Mouse (Mus musculus): Measurements from ENCODE around the gene Mesp1. TPM values are rescaled to one million over a fixed set of nuclear protein-coding genes. Genes with fewer than 3 reads are reported as not detected.

Mesp1 gene
- total and polyA plus RNA-seq, 3 experiments: not detected

- Histone ChIP-seq H3K9ac (ENCODE audit: control insufficient read depth, low read depth, low read length, poor library complexity, severe bottlenecking) (no peak overlapping the region), H3K36me3 (ENCODE audit: control insufficient read depth in 1 of 2, insufficient read depth in 2 of 2, low read length in 2 of 2) (peaks cover 0 to 16% of the 10 kb centered on the region in 2 experiments; a peak in 2 of 4 replicates), H3K4me1 (ENCODE audit: control insufficient read depth in 1 of 2, insufficient read depth in 2 of 2, low read length in 2 of 2) (peaks cover 0 to 22% of the 10 kb centered on the region in 2 experiments; a peak in 3 of 4 replicates), H3K79me2 (ENCODE audit: control insufficient read depth, insufficient read depth, low read length, poor library complexity) (peaks cover 4% of the 10 kb centered on the region; the same call in 1 of the 2 replicates), H3K27me3 (ENCODE audit: control insufficient read depth in 1 of 2, insufficient read depth in 2 of 2, low read length in 2 of 2) (no peaks in the 10 kb centered on the region), H3K27ac (ENCODE audit: control insufficient read depth, low read depth, low read length) (no peak overlapping the region), H3K4me3 (ENCODE audit: control insufficient read depth in 1 of 2, insufficient read depth in 1 of 2, low read depth in 2 of 2, low read length in 2 of 2) (no peak overlapping the region), H3K9me3 (replicated peaks; ENCODE audit: insufficient read depth, low read length) (no peaks in the 10 kb centered on the region)
- DNase-seq (ENCODE audit: low read depth, low spot score): no peak
- TF ChIP-seq HCFC1 (IDR thresholded peaks at IDR 0.05; ENCODE audit: low read depth, low read length): no peak
- no peak for TF ChIP-seq USF2 (IDR thresholded peaks at IDR 0.05; ENCODE audit: borderline replicate concordance in 1 of 2, insufficient read depth in 1 of 2, low read depth in 1 of 2, low read length in 2 of 2)
- TF ChIP-seq TCF12 (IDR thresholded peaks at IDR 0.05; ENCODE audit: low read depth, low read length): no peak
Observed at GRCm38 (mm10) chr7:79744051-79744450, 49.5 kb downstream of the Mesp1 start.

GRCm38 (mm10) chr7:79742659-79743536 is 50.7 kb downstream of the Mesp1 start, which contains the start of the genes Pex11a and Wdr93:
Gene Pex11a, minus strand, starts transcription at chr7:79743131.
Gene Wdr93, plus strand, starts transcription at chr7:79743163.
- Histone ChIP-seq H3K27me3 (ENCODE audit: control insufficient read depth in 1 of 2, insufficient read depth in 2 of 2, low read length in 2 of 2) (no peaks in the 10 kb centered on the region), H3K27ac (ENCODE audit: control insufficient read depth, low read depth, low read length) (peak within 1 kb of the TSS; percentile 42), H3K4me1 (ENCODE audit: control insufficient read depth in 1 of 2, insufficient read depth in 2 of 2, low read length in 2 of 2) (peaks cover 0 to 22% of the 10 kb centered on the region in 2 experiments; a peak in 3 of 4 replicates), H3K9me3 (replicated peaks; ENCODE audit: insufficient read depth, low read length) (no peaks in the 10 kb centered on the region), H3K36me3 (ENCODE audit: control insufficient read depth in 1 of 2, insufficient read depth in 2 of 2, low read length in 2 of 2) (peaks cover 0 to 16% of the 10 kb centered on the region in 2 experiments; a peak in 2 of 4 replicates), H3K4me3 (ENCODE audit: control insufficient read depth in 1 of 2, insufficient read depth in 1 of 2, low read depth in 2 of 2, low read length in 2 of 2) (peak within 1 kb of the TSS; percentile 66 to 81), H3K79me2 (ENCODE audit: control insufficient read depth, insufficient read depth, low read length, poor library complexity) (peaks cover 4% of the 10 kb centered on the region; the same call in 1 of the 2 replicates), H3K9ac (ENCODE audit: control insufficient read depth, low read depth, low read length, poor library complexity, severe bottlenecking) (peak within 1 kb of the TSS; percentile 75)
- peak; percentile 93 for DNase-seq (ENCODE audit: low read depth, low spot score)
- TF ChIP-seq TCF12 (IDR thresholded peaks at IDR 0.05; ENCODE audit: low read depth, low read length) (no peak), CTCF (IDR thresholded peaks at IDR 0.05 in 2 of 3, conservative IDR thresholded peaks at IDR 0.05 in 1 of 3; ENCODE audit: control insufficient read depth in 1 of 3, insufficient read depth in 1 of 3, low read depth in 2 of 3, low read length in 3 of 3, poor library complexity in 1 of 3, severe bottlenecking in 1 of 3) (no peak), USF1 (IDR thresholded peaks at IDR 0.05; ENCODE audit: low read depth, low read length) (no peak), ELF1 (IDR thresholded peaks at IDR 0.05; ENCODE audit: low read depth, low read length) (peak; percentile 67), MXI1 (IDR thresholded peaks at IDR 0.05; ENCODE audit: low read depth, low read length) (peak; percentile 83), EP300 (IDR thresholded peaks at IDR 0.05; ENCODE audit: low read depth in 1 of 2, low read length in 2 of 2) (no peak), NELFE (IDR thresholded peaks at IDR 0.05; ENCODE audit: low read depth, low read length) (peak; percentile 51; the same call in 1 of the 2 replicates), USF2 (IDR thresholded peaks at IDR 0.05; ENCODE audit: borderline replicate concordance in 1 of 2, insufficient read depth in 1 of 2, low read depth in 1 of 2, low read length in 2 of 2) (no peak), TAL1 (IDR thresholded peaks at IDR 0.05; ENCODE audit: low read length) (no peak), MYC (IDR thresholded peaks at IDR 0.05; ENCODE audit: low read depth, low read length) (no peak), ZMIZ1 (IDR thresholded peaks at IDR 0.05; ENCODE audit: low read depth, low read length) (no peak), ZKSCAN1 (IDR thresholded peaks at IDR 0.05; ENCODE audit: low read depth, low read length) (no peak), HCFC1 (IDR thresholded peaks at IDR 0.05; ENCODE audit: low read depth, low read length) (peak; percentile 82), MAFK (IDR thresholded peaks at IDR 0.05; ENCODE audit: borderline replicate concordance, low read depth, low read length) (no peak), CHD2 (IDR thresholded peaks at IDR 0.05; ENCODE audit: low read length) (no peak), POLR2AphosphoS2 (IDR thresholded peaks at IDR 0.05; ENCODE audit: low read length) (0 out of 2 replicates have a peak, but pooled peaks have one; percentile 32), SIN3A (IDR thresholded peaks at IDR 0.05; ENCODE audit: low read length) (peak; percentile 56; the same call in 1 of the 2 replicates), POLR2A (IDR thresholded peaks at IDR 0.05; ENCODE audit: control insufficient read depth in 1 of 2, insufficient read depth in 1 of 2, low read depth in 1 of 2, low read length in 2 of 2, poor library complexity in 1 of 2) (peak; percentile 37 to 59; a peak in 2 of 4 replicates), JUND (IDR thresholded peaks at IDR 0.05; ENCODE audit: low read depth, low read length) (no peak), E2F4 (IDR thresholded peaks at IDR 0.05; ENCODE audit: borderline replicate concordance, low read depth, low read length) (no peak), CHD1 (IDR thresholded peaks at IDR 0.05; ENCODE audit: low read depth, low read length) (no peak), UBTF (IDR thresholded peaks at IDR 0.05; ENCODE audit: borderline replicate concordance, insufficient read depth, low read depth, low read length) (no peak), MYB (IDR thresholded peaks at IDR 0.05; ENCODE audit: low read depth, low read length) (no peak), RAD21 (IDR thresholded peaks at IDR 0.05; ENCODE audit: low read depth, low read length) (no peak), NRF1 (IDR thresholded peaks at IDR 0.05; ENCODE audit: insufficient read depth, low read depth, low read length, poor library complexity, severe bottlenecking) (no peak), ZNF384 (IDR thresholded peaks at IDR 0.05; ENCODE audit: low read depth, low read length) (no peak), MAZ (IDR thresholded peaks at IDR 0.05; ENCODE audit: low read depth, low read length) (no peak; the same call in 1 of the 2 replicates), POLR2AphosphoS5 (IDR thresholded peaks at IDR 0.05; ENCODE audit: borderline replicate concordance, low read depth, low read length) (no peak)
